Mouse (Mus musculus) liver, embryonic 11.5 days (tissue): Measurements from ENCODE around the gene Pik3c2a. TPM values are rescaled to one million over a fixed set of nuclear protein-coding genes. Genes with fewer than 3 reads are reported as not detected.
A peak's percentile ranks its signal among the peaks of the same experiment; 100 is the strongest.

Experiments
- ATAC-seq: fragments of 200-750 bp; cut with Nextera tagmentation; replicated peaks from 2 replicates; pipeline ENCODE4 v1.8.0; 2017; ENCODE audit warnings: moderate number of reproducible peaks, mild to moderate bottlenecking, moderate TSS enrichment, moderate library complexity; ENCODE audit not compliant: low FRiP score
- DNase-seq: peaks from one replicate; pipeline ENCODE4 v3.0.0-alpha.2; 2017; ENCODE audit warnings: low spot score
- H3K27ac ChIP-seq: fragments of 300-500 bp; sonication (generic); 2 replicates; pipeline ENCODE4 v1.5.1; 2014; ENCODE audit warnings: mild to moderate bottlenecking, low read depth, low read length, control low read depth
- H3K27me3 ChIP-seq: fragments of 300-500 bp; sonication (generic); replicated peaks from 2 replicates; pipeline ENCODE4 v1.6.1; 2014; ENCODE audit warnings: low read length, mixed read lengths; ENCODE audit not compliant: control insufficient read depth, insufficient read depth
- H3K36me3 ChIP-seq: fragments of 300-500 bp; sonication (generic); 2 replicates; pipeline ENCODE4 v1.6.1; 2014; ENCODE audit warnings: mild to moderate bottlenecking, low read length, moderate library complexity, mixed read lengths; ENCODE audit not compliant: control insufficient read depth, insufficient read depth
- H3K4me1 ChIP-seq: fragments of 300-500 bp; sonication (generic); replicated peaks from 2 replicates; pipeline ENCODE4 v1.6.1; 2014; ENCODE audit warnings: low read length, mixed read lengths; ENCODE audit not compliant: control insufficient read depth, insufficient read depth
- H3K4me2 ChIP-seq: fragments of 300-500 bp; sonication (generic); 2 replicates; pipeline ENCODE4 v1.6.1; 2014; ENCODE audit warnings: mild to moderate bottlenecking, control low read depth, moderate library complexity
- H3K4me3 ChIP-seq: fragments of 300-500 bp; sonication (generic); 2 replicates; pipeline ENCODE4 v1.5.1; 2014; ENCODE audit warnings: low read depth, low read length, control low read depth
- H3K9ac ChIP-seq: fragments of 300-500 bp; sonication (generic); 2 replicates; pipeline ENCODE4 v1.6.1; 2014; ENCODE audit warnings: low read depth, low read length, control low read depth
- H3K9me3 ChIP-seq: fragments of 300-500 bp; sonication (generic); 2 replicates; pipeline ENCODE4 v1.6.1; 2016; ENCODE audit warnings: low read length, inconsistent platforms, mixed read lengths; ENCODE audit not compliant: control insufficient read depth
- WGBS: fragments of 180-500 bp; shearing (Covaris S2); extraction: QIAGEN DNeasy Blood & Tissue Kit; methylation state at CpG from one replicate; pipeline ENCODE4 v1.1.7; 2014; 5-methylcytosine and 5-hydroxymethylcytosine counted together
- polyA plus RNA-seq: library from polyadenylated mRNA; unstranded; fragments of >200 nt; fragmentation: Nextera tagmentation; extraction: Ambion mirVana; gene quantifications from 2 replicates; pipeline ENCODE4 v1.2.1, GENCODE M21; 2014

The Pik3c2a gene
- polyA plus RNA-seq = 14.9 and 16.8 TPM in 2 replicates

GRCm38 (mm10) chr7:116443004-116443696 is at the start of gene Pik3c2a:
Pik3c2a (minus strand) TSS chr7:116443449.
- ATAC-seq = peak; percentile 98
- WGBS = under 1% methylated on average over 64 of the region's 72 CpGs

GRCm38 (mm10) chr7:116491113-116491512 is 47.9 kb upstream of the Pik3c2a start:
- WGBS = 63% methylated on average over 4 of the region's 4 CpGs
- Histone ChIP-seq H3K4me3 (no peak overlapping the region), H3K27ac (no peak overlapping the region), H3K27me3 (no peaks in the 10 kb centered on the region), H3K4me1 (peaks cover 4% of the 10 kb centered on the region; the same call in 1 of the 2 replicates), H3K9me3 (no peaks in the 10 kb centered on the region), H3K4me2 (no peak overlapping the region), H3K36me3 (no peaks in the 10 kb centered on the region), H3K9ac (no peak overlapping the region)
- ATAC-seq (no peak), DNase-seq (no peak)

More at GRCm38 (mm10) chr7:116443004-116443696, at the start of gene Pik3c2a:
- Histone ChIP-seq H3K9ac (peak within 1 kb of the TSS; percentile 82), H3K27me3 (0 out of 2 replicates have a peak, but pooled peaks cover 2% of the 10 kb centered on the region), H3K4me2 (peak within 1 kb of the TSS; percentile 93), H3K36me3 (no peaks in the 10 kb centered on the region), H3K9me3 (no peaks in the 10 kb centered on the region), H3K4me3 (peak within 1 kb of the TSS; percentile 84), H3K27ac (peak within 1 kb of the TSS; percentile 65), H3K4me1 (peaks cover 11% of the 10 kb centered on the region; the same call in 1 of the 2 replicates)
- DNase-seq = peak; percentile 92

GRCm38 (mm10) chr7:116485062-116485601 is 41.9 kb upstream of the Pik3c2a start:
- Histone ChIP-seq H3K27me3 (no peaks in the 10 kb centered on the region), H3K4me2 (no peak overlapping the region), H3K9me3 (no peaks in the 10 kb centered on the region), H3K4me1 (no peaks in the 10 kb centered on the region), H3K4me3 (no peak overlapping the region), H3K27ac (no peak overlapping the region), H3K9ac (no peak overlapping the region), H3K36me3 (no peaks in the 10 kb centered on the region)
- peak; percentile 54; the same call in 1 of the 2 replicates for ATAC-seq
- WGBS = 56% methylated on average over 1 of the region's 1 CpGs
- no peak for DNase-seq

- no peak for ATAC-seq
Measured at GRCm38 (mm10) chr7:116484213-116484612, 41.0 kb upstream of the Pik3c2a start.

GRCm38 (mm10) chr7:116483782-116484181 is 40.5 kb upstream of the Pik3c2a start:
- 59% methylated on average over 5 of the region's 5 CpGs for WGBS
- ATAC-seq = no peak
- no peaks in the 10 kb centered on the region for H3K9me3 ChIP-seq
- H3K27me3 ChIP-seq = no peaks in the 10 kb centered on the region; the same call in 1 of the 2 replicates
- no peaks in the 10 kb centered on the region for H3K36me3 ChIP-seq
- H3K4me1 ChIP-seq = no peaks in the 10 kb centered on the region
- no peak overlapping the region for H3K4me3 ChIP-seq
- DNase-seq = no peak
- H3K9ac ChIP-seq = no peak overlapping the region
- no peak overlapping the region for H3K27ac ChIP-seq
- no peak overlapping the region for H3K4me2 ChIP-seq

More at GRCm38 (mm10) chr7:116484213-116484612, 41.0 kb upstream of the Pik3c2a start:
- no peaks in the 10 kb centered on the region for H3K36me3 ChIP-seq
- H3K27me3 ChIP-seq = no peaks in the 10 kb centered on the region; the same call in 1 of the 2 replicates
- no peak overlapping the region for H3K4me3 ChIP-seq
- DNase-seq = no peak
- no peak overlapping the region for H3K4me2 ChIP-seq
- H3K4me1 ChIP-seq = no peaks in the 10 kb centered on the region
- no peaks in the 10 kb centered on the region for H3K9me3 ChIP-seq
- WGBS = 43% methylated on average over 5 of the region's 5 CpGs
- H3K9ac ChIP-seq = no peak overlapping the region
- H3K27ac ChIP-seq = no peak overlapping the region

GRCm38 (mm10) chr7:116483106-116483505 is 39.9 kb upstream of the Pik3c2a start:
- WGBS = 8% methylated on average over 1 of the region's 1 CpGs
- no peak overlapping the region for H3K4me2 ChIP-seq
- H3K36me3 ChIP-seq = no peaks in the 10 kb centered on the region
- H3K9me3 ChIP-seq = no peaks in the 10 kb centered on the region
- no peak for ATAC-seq
- no peaks in the 10 kb centered on the region for H3K4me1 ChIP-seq
- no peak for DNase-seq
- H3K4me3 ChIP-seq = no peak overlapping the region
- no peaks in the 10 kb centered on the region; the same call in 1 of the 2 replicates for H3K27me3 ChIP-seq
- no peak overlapping the region for H3K27ac ChIP-seq
- H3K9ac ChIP-seq = no peak overlapping the region

- H3K27ac ChIP-seq = no peak overlapping the region
- ATAC-seq (no peak), DNase-seq (no peak)
- no peaks in the 10 kb centered on the region for H3K9me3 ChIP-seq
- 49% methylated on average over 5 of the region's 5 CpGs for WGBS
- H3K27me3 ChIP-seq = no peaks in the 10 kb centered on the region; the same call in 1 of the 2 replicates
- no peak overlapping the region for H3K9ac ChIP-seq
- no peak overlapping the region for H3K4me2 ChIP-seq
- H3K36me3 ChIP-seq = no peaks in the 10 kb centered on the region
- no peak overlapping the region for H3K4me3 ChIP-seq
- no peaks in the 10 kb centered on the region for H3K4me1 ChIP-seq
Measured at GRCm38 (mm10) chr7:116476264-116476663, 33.0 kb upstream of the Pik3c2a start.

GRCm38 (mm10) chr7:116475836-116476235 is 32.6 kb upstream of the Pik3c2a start:
- Histone ChIP-seq H3K27ac (no peak overlapping the region), H3K4me2 (no peak overlapping the region), H3K27me3 (no peaks in the 10 kb centered on the region; the same call in 1 of the 2 replicates), H3K9me3 (no peaks in the 10 kb centered on the region), H3K4me1 (no peaks in the 10 kb centered on the region), H3K36me3 (no peaks in the 10 kb centered on the region), H3K4me3 (no peak overlapping the region), H3K9ac (no peak overlapping the region)
- DNase-seq (no peak), ATAC-seq (no peak)
